Mouse (Mus musculus) CD4-positive, CD25-positive, alpha-beta regulatory T cell, adult 9 weeks (primary cell): ENCODE data around the gene Upp2. TPM values are rescaled to one million over a fixed set of nuclear protein-coding genes. Genes with fewer than 3 reads are reported as not detected.

ENCODE experiments used
- polyA plus RNA-seq: library from polyadenylated mRNA; unstranded; fragments of 100-300 nt; shearing (Covaris generic); gene quantifications from one replicate; pipeline ENCODE4 v1.2.1, GENCODE M21; 2017

Upp2 gene
- polyA plus RNA-seq: not detected

DNA sequence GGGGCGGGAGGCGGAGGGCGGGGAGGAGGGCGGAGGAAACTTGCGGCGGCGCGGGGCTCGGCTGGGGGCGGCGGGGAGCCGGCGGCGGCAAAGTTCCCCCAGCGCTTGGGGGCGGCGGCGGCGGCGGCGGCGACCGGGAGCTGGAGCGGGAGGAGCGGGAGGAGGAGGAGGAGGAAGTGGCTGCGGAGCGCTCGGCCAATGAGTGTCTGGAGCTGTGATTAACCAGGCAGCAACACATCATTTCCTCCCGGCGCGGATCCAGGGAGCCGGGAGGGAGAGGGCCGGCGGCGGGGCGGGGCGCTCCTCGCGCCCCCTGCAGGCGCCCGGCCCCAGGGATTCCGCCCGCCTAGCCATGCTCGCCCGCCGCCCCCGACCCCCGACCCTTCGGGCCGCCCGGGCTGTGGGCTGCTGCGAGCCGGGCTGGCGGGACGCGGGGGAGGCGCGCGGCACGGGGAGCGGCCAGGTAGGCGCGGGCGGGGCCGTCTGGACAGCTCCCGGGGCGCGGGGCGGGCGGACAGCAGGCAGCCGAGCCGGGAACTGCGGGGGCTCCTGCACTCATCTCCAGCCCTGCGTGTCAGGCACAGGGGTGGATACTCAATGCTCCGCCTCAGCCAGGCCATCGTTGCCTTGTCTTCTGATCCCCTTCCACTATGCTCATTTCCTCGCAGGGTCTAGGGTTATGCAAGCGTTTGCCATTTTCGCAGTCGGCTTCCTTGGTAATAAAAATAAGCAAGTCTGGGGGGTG is at the start of gene Upp2, which contains the start of gene Acvr1:
TSS of gene Upp2 (plus strand) at position 233 of the 745 bp plus-strand sequence.
TSS of gene Acvr1 (minus strand) at position 92 of the 745 bp plus-strand sequence.

Other genes with a start within 250 kb of the Upp2 start
- 0.87 TPM for gene Acvr1c, start 209.4 kb upstream of the Upp2 start, polyA plus RNA-seq
- gene Gm17409, start 97.2 kb upstream of the Upp2 start, polyA plus RNA-seq: not detected
- not detected for gene Acvr1, start 141 bp upstream of the Upp2 start, polyA plus RNA-seq